Mouse (Mus musculus) heart, postnatal 0 days (tissue): ENCODE results near the gene Cdh20.

Experiments
- CTCF ChIP-seq: IDR thresholded peaks from 2 replicates; pipeline ENCODE4 v1.5.1; 2016; ENCODE audit warnings: antibody characterized with exemption, control low read depth, low read depth
- EP300 ChIP-seq: IDR thresholded peaks from 2 replicates; pipeline ENCODE4 v1.6.1; 2016; ENCODE audit warnings: antibody characterized with exemption, low read depth

GRCm38 (mm10) chr1:104746816-104747215 is 21.5 kb upstream of the Cdh20 start:
- no peak for TF ChIP-seq CTCF
- no peak for TF ChIP-seq EP300
